Mouse (Mus musculus) spleen, postnatal 14 days (tissue): ENCODE results near the gene 2510039O18Rik.

Source experiments
- DNase-seq, 2 experiments: peaks; one replicate each; pipeline ENCODE4 v3.0.0; 2021 to 2022; ENCODE audit warnings: low spot score in 2 of 2

2510039O18Rik gene

DNA sequence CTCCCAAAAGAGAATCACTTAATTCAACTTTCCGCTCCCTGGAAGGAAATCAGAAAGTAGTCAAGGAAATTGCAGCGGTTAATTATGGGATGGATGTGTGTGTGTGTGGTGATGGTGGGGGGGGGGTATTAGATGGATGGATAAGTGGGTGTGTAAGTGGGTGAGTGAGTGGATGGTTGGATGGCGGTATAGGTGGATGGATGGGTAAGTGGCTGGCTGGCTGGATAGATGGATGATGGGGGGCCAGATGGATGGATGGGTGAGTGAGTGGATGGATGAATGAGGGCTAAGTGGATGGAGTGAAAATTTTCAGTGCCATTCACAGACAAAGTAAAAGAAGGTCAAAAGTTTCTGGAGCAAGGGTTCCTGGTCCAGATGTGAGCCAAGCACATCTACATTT is 3.7 kb upstream of the 2510039O18Rik start:
- no peak for DNase-seq

DNA sequence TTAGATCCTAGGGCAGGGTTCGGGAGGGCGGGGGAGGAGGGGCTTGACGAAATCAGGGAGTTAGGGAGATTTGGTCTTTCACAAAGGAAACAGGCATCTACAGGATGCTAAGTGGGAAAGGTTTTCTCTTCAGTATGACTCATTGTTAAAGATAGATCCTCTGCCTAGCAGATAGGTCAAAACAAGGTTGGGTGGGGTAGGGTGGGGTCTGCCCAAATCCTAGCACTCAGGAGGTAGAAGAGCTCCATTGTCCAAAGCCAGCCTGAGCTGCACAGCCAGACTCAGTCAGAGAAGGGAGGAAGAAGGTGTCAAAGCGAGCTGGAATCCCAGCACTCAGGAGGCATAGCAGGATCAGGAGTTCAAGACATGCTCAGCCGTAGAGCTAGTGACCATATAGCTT is 3.2 kb upstream of the 2510039O18Rik start:
- no peak for DNase-seq

DNA sequence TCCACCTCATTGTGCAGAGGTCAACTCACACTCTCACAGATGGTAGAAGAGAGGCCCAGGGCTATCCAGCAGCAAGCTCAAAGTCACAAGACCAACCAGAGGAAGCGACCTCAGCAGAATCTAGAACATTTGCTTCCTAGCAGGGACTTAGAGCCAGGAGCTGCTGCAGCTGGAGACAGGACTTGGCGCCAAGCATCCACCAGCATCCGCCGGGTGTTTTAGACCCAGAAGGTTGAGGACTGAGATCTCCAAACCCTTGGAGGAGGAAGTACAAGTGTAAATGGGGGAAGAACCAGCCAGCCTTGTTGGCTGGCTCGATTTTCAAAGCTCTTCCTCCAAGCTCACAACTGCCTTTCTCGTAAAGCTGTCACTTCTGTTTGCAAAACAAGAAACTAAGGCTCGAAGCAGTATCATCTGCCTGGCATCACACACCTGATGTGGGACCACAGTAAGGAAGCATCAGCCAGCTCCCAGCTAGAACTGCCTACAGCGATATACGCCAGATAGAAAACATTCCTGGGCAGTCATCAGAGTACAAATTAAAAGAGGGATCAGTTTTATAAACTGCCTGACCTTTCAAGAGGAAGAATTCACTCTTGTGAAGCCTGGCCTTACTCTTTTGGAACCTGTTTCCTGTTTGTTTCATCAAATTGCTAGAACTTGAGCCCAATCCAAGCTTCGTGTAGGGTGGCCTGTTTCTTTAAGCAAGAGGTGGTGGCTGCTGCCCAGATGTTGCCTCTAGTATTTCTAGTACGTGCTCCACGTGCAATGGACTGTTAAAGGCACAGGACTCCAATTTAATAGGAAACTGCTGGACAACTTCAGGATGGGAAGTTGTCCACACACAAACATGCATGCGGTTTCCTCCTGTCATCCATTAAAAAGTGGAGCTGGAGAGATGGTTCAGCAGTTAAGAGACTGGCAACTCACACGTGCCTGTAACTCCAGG is 2.3 kb upstream of the 2510039O18Rik start:
- DNase-seq = no peak

DNA sequence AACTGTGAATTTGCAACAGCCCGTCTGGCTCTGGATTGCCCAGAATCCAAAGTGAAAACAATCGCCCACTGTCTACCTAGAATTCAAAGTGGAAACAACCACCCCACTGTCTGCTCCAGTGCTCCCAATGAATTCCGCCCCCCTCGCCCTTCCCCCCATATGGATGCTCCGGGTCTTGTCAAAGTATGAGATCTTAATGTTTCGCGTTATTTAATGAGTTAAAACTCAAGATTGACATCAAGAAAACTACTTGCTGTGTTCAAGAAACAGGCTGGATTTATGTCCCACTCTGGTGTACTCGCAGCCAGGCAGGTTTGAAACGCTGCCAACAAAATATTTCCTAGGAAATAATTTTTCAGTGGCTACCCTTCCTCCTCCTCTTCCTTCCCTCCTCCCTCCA is 584 bp upstream of the 2510039O18Rik start:
- no peak for DNase-seq

DNA sequence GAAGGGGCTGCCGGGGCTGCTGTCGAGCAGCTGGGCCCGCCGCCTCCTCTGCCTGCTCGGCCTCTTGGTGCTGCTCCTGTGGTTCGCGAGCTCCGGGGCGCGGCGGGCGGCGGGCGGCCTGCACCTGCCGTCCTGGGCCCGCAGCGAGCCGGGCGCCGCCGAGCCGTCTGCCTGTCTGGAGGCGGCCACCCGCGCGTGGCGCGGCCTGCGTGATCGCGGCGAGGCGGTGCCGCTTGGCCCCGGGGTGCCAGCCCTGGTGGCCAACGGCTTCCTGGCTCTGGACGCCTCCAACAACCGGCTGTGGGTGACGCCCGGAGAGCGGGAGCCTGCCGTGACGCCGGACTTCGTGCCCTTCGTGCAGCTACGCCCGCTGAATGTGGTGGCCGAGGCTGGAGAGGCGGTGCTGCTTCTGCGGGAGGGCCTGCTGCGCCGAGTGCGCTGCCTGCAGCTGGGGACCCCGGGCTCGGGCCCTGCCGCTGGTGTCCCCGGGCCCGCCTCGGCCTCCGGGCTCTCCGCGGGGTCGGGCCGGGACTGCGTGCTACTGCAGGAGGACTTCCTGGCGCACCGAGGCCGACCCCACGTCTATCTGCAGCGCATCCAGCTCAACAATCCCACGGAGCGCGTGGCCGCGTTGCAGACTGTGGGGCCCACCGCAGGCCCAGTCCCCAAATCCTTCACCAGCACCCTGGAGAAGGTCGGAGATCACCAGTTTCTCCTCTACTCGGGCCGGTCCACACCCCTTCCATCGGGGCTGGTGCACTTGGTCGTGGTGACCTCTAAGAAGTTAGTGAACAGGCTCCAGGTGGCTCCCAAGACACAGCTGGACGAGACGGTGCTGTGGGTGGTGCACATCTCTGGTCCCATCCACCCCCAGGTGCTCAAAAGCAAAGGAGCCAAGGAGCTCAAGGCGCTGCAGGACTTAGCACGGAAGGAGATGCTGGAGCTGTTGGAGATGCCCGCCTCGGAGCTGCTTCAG is 638 bp downstream of the 2510039O18Rik start:
- DNase-seq = peak; percentile 21 to 50

DNA sequence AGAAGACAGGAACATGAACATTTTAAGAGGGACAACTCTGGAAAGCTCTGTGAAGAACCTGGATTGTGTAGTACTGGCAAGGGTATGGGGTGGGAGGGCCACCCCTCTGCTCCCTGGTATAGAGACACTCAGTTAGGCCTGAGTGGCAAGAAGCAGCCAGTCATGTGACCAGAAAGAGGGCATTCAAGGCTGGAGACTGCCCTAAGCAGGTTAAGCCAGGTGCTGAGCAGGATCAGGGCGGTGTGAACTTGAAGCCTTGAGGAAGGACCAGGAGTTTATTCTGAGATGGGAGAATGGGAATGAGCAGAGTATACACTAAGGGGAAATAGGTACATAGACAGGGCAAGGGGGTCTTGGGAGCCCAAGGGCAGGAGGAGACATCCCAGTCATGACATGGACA is 2.3 kb downstream of the 2510039O18Rik start:
- no peak for DNase-seq

DNA sequence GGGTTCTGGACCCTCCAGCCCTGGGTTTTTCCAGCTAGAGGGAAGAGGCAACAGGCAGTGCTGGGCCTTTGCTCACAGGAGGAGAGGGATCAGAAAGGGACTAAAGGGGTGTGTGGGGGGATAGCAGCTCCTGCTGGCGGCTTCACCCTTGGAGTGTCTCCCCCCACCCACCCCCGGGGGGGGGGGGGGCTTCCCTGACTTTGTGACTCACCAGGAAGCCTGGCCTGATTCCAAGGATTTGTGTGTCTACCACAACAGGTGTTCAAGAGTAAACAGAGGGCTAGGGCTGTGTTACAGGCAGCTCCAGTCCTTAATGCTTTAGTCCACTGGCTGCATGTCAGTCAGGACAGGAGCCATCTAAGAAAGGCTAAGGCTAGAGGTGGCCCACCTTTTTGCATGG is 6.8 kb downstream of the 2510039O18Rik start:
- DNase-seq = no peak

DNA sequence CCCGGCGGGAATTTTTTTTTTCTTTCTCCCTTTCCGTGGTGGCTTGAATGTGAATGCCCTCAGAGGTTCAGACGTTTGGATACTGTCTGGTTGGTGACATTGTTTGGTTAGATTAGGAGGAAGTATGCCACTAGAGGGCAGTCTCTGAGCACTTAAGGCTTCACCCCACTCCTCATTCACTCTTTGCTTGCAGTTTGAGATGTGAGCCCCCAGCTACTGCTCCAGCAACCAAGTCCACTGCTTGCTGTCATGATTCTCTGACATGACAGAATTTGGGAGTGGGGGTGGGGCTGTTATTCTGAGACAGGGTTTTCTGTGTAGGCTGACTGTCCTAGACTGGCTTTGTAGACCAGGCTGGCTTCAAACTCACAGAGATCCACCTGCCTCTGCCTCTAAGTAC is 12.9 kb downstream of the 2510039O18Rik start:
- DNase-seq = no peak

DNA sequence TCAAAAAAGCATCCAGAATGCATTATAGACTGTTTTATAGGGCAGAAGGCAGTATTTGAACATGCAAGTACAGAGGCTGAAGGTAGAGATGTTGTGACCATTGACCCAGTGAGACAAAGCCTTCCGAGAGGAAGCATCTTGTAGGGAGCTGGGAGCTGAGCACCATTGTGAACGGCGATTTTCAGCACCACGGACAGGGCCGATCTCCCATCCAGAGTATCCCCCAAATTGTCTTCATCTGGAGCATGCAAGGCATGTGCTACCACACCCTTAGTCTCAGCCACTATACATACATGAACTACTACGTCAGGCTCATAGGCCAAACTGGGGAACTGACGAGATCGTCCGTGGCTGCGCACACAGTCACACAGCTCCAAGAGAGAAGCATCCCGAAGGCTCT is 16.4 kb downstream of the 2510039O18Rik start:
- no peak for DNase-seq

DNA sequence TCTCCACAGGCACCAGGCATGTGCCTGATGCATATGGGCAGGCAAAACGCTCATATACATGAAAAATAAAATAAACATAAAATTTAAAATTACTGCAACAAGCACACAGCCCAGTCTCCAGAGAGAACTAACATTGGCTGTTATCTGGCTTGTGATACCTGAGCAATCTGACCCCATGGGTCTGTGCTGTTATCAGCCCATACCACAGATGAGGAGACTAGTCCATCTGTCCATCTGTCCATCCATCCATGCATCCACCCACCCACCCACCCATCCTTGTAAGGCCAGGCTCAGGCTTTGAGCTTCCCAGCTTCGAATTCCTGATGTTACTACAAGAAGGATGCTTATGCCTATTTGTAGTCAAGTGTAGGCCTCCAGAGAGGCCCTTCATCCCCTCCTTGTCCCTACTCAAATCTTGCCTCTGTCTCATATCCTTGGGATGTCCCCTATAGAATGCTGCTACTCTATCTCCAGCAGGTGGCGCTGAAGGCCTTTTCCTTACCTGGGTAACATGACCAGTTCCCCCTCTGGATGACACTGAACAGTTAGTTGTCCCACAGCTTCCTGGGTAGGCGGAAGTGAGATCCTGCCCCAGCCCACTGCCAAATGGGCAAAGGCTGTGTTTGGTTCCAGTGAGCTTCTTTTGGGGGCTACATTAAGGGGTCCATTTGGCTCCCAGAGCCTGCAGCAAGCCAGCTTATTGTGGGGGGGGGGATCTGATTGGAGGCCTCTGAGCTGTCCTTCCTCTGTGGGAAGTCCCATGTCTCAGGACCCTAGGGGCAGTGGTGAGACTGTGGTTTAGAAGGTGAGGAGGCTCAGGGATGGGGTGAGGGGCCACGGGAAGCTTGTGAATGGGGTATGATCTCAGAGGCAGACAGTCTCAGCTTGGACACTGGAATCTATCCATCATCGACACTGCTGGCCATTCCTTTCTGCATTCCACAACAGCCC is 19.5 kb downstream of the 2510039O18Rik start:
- DNase-seq = peak in 1 of 2 experiments; percentile 31

DNA sequence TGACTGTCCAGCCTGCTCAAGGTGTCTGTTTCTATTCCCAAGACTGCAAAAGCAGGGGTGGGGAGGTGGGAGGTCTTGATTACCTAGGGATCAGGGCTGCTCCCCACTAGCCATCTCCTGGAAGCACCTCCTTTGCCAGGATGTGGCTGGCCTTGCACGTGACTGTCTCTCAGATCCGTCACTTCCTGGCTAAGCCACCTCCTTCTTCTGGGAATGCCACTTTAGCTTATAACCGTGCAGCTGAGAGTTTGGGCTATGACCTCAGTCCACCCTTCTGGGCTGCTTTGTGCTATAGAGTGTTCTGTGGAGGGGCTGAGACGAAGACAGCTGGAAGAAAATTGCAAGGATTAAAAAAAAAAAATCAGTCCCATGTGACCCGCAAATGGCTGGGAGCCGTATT is 22.1 kb downstream of the 2510039O18Rik start:
- no peak for DNase-seq

DNA sequence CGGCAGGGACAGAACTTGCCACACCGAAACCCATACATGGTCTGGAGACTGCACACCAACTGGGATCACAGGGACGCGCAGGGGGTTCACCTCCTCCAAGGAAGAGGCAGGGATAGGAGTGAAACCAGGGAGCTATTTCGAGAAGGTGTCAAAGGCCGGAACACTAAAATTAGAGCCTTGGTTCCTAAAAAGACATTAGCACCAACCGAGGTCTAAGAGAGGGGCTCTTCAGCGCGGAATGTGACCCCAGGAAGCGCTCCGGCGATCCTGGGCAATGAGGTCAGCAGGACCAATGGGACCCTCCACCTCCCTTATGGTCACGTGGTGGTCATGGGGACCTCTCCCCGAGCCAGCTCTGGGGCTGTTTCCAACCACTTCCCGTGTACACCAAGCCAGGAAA is 22.9 kb downstream of the 2510039O18Rik start:
- no peak for DNase-seq

DNA sequence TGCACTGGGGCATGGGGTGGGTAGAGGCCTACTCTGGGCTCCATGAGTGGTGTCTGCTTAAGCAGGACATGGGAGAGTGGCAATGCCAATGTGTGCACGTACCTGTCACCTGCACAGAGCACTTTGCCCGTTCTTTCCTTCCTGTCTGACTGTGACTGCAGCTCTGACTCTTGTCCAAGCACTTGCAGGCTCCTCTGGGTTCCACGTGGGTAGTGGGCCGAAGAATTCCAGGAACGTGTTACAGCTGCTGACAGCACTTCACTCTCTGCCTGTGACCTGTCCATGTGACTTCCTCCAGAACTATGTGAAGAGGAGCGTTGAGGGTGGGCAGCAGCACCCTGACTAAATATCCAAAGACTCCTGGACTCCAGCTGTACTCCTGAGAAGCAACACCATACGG is 25.0 kb downstream of the 2510039O18Rik start:
- no peak for DNase-seq

DNA sequence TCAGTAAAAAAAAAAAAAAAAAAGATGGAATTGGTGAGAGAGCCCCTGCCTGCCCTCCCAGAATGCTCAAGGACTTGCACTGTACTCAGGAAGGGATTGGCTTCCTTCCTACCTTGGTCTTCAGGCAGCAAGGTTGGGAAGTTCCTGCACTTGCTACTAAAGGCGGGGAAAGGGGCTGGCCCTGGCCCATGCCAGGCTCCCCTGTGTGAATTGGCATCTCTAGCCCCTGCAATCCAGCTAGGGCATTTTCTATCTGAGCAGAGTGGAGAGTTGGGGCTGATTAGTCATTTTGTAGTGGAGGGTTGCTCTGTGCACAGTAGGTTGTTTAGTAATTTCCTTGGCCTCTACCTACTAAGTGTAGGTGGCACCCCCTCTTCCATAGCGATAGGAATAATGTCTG is 28.1 kb downstream of the 2510039O18Rik start:
- no peak for DNase-seq

DNA sequence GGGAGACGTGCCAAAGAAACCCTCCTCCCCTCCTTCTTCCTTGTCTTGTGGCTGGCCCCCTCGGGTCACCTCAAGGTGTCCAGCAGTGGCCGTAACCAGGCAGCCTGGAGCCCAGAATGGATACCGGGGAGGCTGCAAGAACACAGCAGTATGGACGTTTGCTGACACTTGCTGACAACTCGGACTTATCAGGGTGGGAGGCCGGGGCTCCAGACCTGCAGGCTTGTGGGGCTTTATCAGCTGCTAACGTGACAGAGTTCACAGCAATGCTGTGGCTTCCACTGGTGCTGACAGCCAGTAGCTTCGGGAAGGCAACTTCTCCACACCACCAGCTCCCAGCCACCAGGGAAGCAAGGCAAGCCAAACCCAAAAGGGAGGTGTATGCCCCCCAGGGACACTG is 28.6 kb downstream of the 2510039O18Rik start:
- DNase-seq = no peak

DNA sequence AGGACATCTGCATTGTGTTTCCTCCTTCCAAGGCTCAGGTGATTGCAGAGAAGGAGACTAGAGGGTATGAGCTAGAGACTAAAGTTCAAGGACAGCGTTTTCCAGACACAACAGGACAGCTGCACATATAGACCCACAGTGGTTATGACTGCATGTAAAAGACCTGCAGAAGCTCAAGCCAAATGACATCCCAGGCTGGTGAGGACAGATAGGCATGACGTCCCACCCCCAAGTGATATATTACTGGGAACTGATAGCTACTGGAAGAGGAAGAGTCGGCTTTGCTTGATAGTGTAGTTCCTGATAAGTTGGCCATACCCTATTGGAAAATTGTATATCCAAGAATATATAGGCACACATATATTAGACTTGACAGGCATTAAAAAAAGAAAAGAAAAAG is 35.5 kb downstream of the 2510039O18Rik start:
- no peak for DNase-seq

DNA sequence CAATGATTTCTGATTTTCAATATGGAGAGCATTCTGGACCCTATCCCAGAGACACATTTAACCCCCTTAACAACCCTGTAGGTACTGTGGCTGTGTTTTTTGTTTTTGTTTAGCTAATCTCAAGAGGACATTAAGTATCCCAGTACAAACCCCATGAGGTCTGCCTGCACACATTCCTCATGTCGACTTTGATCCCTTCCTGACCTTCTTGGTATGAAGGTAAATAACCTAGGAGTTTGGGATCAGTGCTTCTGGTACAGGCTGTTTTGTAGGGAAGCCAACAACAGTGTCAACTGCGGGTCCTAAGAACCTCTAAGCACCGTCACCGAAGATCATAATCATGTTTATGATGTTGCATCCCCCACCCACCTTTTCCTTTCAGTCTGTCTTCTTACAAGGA is 37.0 kb downstream of the 2510039O18Rik start:
- DNase-seq = no peak

DNA sequence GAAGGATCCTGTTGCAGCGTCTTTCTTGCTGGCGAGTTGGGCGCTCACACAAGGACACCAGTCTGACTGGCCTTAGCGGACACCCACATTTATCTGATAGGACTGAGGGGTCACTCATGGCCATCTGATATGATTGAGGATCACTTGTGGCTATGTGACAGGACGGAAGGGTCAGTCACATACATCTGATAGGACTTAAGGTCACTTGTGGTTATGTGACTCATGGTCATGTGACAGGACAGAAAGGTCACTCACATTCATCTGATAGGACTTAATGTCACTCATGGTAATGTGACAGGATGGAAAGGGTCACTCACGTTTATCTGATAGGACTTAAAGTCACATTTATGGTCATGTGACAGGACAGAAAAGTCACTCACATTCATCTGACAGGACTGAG is 37.7 kb downstream of the 2510039O18Rik start:
- no peak for DNase-seq

DNA sequence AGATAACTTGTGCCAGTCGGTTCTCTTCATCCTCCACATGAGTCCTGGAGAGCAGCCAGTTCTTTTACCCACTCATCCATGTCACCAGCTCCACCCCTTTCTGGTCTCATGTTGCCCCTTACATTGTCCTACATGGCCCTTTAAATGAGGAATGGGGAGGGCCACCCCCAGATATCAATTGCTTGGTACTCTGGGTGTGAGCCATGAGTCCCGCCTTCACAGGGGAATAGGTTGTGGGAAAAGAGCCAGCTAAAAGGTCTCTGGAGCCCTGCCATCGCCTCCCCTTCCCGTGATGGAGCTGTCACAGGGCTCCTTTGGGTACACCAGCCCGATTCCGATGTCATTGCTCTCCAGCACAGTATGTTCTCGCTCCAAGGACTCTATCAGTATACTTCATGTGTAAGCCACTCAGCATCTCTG is 38.8 kb downstream of the 2510039O18Rik start:
- no peak for DNase-seq

DNA sequence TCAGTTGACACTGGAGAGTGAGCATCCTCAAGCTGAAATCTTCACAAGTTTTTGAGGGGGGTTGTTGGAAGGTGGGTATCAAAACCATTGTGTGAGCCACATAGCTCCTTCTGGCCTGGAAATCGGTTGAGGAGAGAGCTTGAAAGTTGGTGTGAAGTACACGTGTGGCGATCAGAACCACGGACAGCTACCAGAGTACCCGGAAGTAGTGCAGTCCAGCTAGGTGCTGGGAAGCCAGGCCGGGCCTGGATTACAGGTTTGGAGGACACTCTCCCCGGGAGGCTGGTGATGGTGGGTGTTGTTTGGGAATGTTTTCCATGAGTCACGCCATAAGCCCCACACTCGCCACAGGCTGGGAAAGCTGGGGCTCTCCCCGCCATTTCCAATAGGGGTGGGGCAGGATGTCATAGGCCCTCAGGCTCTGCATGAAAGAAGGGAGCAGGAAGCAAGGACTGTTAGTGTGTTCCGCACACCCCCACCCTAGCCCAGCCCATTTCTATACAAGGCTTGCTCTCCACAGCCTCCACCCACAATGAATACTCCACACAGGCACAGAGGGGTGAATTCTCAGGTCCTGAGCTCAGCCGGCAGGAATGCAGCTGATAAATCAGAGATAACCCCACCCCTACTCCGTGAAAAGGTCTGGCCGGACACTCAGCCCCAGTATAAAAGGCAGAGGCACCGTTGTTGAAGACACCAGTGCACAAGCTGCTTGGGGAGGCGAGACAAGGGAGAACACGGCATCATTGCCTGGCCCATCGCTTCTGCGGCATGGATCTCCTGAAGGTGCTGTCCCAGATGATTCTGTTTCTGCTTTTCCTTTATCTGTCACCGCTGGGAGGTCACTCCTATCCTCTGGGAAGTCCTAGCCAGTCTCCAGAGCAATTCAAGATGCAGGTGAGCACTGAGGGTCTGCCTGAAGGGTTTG is 44.8 kb downstream of the 2510039O18Rik start, which contains the start of gene Nppb:
Nppb (plus strand) TSS at position 584 of the 928 bp plus-strand sequence.
- no peak for DNase-seq
